Mouse (Mus musculus) liver, embryonic 14.5 days (tissue): ENCODE measurements at regions not wholly inside any gene's neighbourhood (a gene's known extent, or its start where the extent isn't known, plus 50 kb on each side); places are given as distances from the start of the nearest gene placed in this dataset.

Experiments used
- ATAC-seq: fragments of 200-750 bp; cut with Nextera tagmentation; 2 replicates; pipeline ENCODE4 v1.8.0; 2017; ENCODE audit warnings: moderate number of reproducible peaks, mild to moderate bottlenecking, moderate library complexity; ENCODE audit not compliant: insufficient read depth
- DNase-seq, 3 experiments: peaks; one replicate each; pipeline ENCODE4 v3.0.0-alpha.2; 2012 to 2013; ENCODE audit warnings: low read depth in 3 of 3, low spot score in 3 of 3
- H3K27ac ChIP-seq: fragments of 300-500 bp; sonication (generic); 2 replicates; pipeline ENCODE4 v1.5.1; 2014; ENCODE audit warnings: moderate library complexity, mild to moderate bottlenecking, control low read depth, inconsistent platforms
- H3K27me3 ChIP-seq: fragments of 300-500 bp; sonication (generic); 2 replicates; pipeline ENCODE4 v1.6.1; 2014; ENCODE audit warnings: mild to moderate bottlenecking, low read length, moderate library complexity; ENCODE audit not compliant: control insufficient read depth, insufficient read depth
- H3K36me3 ChIP-seq: fragments of 300-500 bp; sonication (generic); replicated peaks from 2 replicates; pipeline ENCODE4 v1.6.1; 2014; ENCODE audit warnings: low read depth; ENCODE audit not compliant: control insufficient read depth, insufficient read depth
- H3K4me1 ChIP-seq, 2 experiments: fragments of 200-500 bp in 1 of 2; fragments of 300-500 bp in 1 of 2; sonication (generic) in 1 of 2; replicated peaks; 2 replicates each; pipeline ENCODE4 v1.6.1; 2012 to 2014; ENCODE audit warnings: antibody characterized with exemption in 1 of 2, inconsistent platforms in 1 of 2, low read length in 1 of 2; ENCODE audit not compliant: control insufficient read depth in 2 of 2, insufficient read depth in 2 of 2
- H3K4me2 ChIP-seq: fragments of 300-500 bp; sonication (generic); 2 replicates; pipeline ENCODE4 v1.6.1; 2014; ENCODE audit warnings: low read depth, mild to moderate bottlenecking, control low read depth, moderate library complexity
- H3K4me3 ChIP-seq, 2 experiments: fragments of 200-500 bp in 1 of 2; fragments of 300-500 bp in 1 of 2; sonication (generic) in 1 of 2; 2 replicates each; pipeline ENCODE4 v1.5.1; 2012 to 2014; ENCODE audit warnings: low read depth in 2 of 2, low read length in 2 of 2, mild to moderate bottlenecking in 2 of 2, control low read depth in 1 of 2, inconsistent platforms in 1 of 2, moderate library complexity in 1 of 2; ENCODE audit not compliant: insufficient read depth in 1 of 2
- H3K9ac ChIP-seq: fragments of 300-500 bp; sonication (generic); replicated peaks from 2 replicates; pipeline ENCODE4 v1.6.1; 2014; ENCODE audit warnings: mild to moderate bottlenecking, control low read depth, moderate library complexity
- H3K9me3 ChIP-seq: fragments of 300-500 bp; sonication (generic); 2 replicates; pipeline ENCODE4 v1.6.1; 2016; ENCODE audit warnings: low read length, mixed read lengths; ENCODE audit not compliant: control insufficient read depth
- CTCF ChIP-seq: IDR thresholded peaks from 2 replicates; pipeline ENCODE4 v1.5.1; 2016; ENCODE audit warnings: antibody characterized with exemption, low read depth, control low read depth
- EP300 ChIP-seq: IDR thresholded peaks from 2 replicates; pipeline ENCODE4 v1.6.1; 2016; ENCODE audit warnings: antibody characterized with exemption, low read depth
- WGBS: fragments of 180-500 bp; shearing (Covaris S2); extraction: QIAGEN DNeasy Blood & Tissue Kit; methylation state at CpG from one replicate; pipeline ENCODE4 v1.1.7; 2014; ENCODE audit not compliant: insufficient replicate concordance; 5-methylcytosine and 5-hydroxymethylcytosine counted together

GRCm38 (mm10) chr10:119358730-119359292, 94.8 kb upstream of the Grip1 start:
- no peak for TF ChIP-seq CTCF
- TF ChIP-seq EP300, result no peak
- H3K27ac ChIP-seq, result no peak overlapping the region
- no peak overlapping the region for H3K4me2 ChIP-seq
- ATAC-seq (no peak), DNase-seq (no peak)
- no peaks in the 10 kb centered on the region for H3K27me3 ChIP-seq
- H3K36me3 ChIP-seq, result no peaks in the 10 kb centered on the region
- no peak overlapping the region for H3K9ac ChIP-seq
- no peaks in the 10 kb centered on the region for H3K4me1 ChIP-seq
- no peaks in the 10 kb centered on the region for H3K9me3 ChIP-seq
- WGBS, result 49% methylated on average over 7 of the region's 7 CpGs
- no peak overlapping the region for H3K4me3 ChIP-seq

GRCm38 (mm10) chr10:119342317-119343114, 102.7 kb upstream of the Cand1 start:
- DNase-seq (no peak), ATAC-seq (no peak)
- no peak overlapping the region for H3K4me2 ChIP-seq
- no peaks in the 10 kb centered on the region for H3K27me3 ChIP-seq
- no peaks in the 10 kb centered on the region for H3K9me3 ChIP-seq
- H3K4me1 ChIP-seq, result no peaks in the 10 kb centered on the region
- WGBS, result 73% methylated on average over 13 of the region's 13 CpGs
- H3K9ac ChIP-seq, result no peak overlapping the region
- H3K27ac ChIP-seq, result no peak overlapping the region
- TF ChIP-seq EP300 (no peak), CTCF (no peak)
- no peaks in the 10 kb centered on the region for H3K36me3 ChIP-seq
- no peak overlapping the region for H3K4me3 ChIP-seq

- Histone ChIP-seq H3K4me3 (no peak overlapping the region), H3K27me3 (no peaks in the 10 kb centered on the region)
- TF ChIP-seq CTCF (peak; percentile 50), EP300 (no peak)
These were observed 100.5 kb upstream of the Cand1 start for GRCm38 (mm10) chr10:119340323-119340722.

GRCm38 (mm10) chr10:119326912-119327311, 87.1 kb upstream of the Cand1 start:
- H3K27ac ChIP-seq, result no peak overlapping the region
- WGBS, result 30% methylated on average over 6 of the region's 6 CpGs
- H3K9me3 ChIP-seq, result no peaks in the 10 kb centered on the region
- no peaks in the 10 kb centered on the region for H3K4me1 ChIP-seq
- no peak overlapping the region for H3K4me3 ChIP-seq
- no peak overlapping the region for H3K9ac ChIP-seq
- H3K36me3 ChIP-seq, result no peaks in the 10 kb centered on the region
- no peak overlapping the region for H3K4me2 ChIP-seq
- DNase-seq, result no peak
- H3K27me3 ChIP-seq, result no peaks in the 10 kb centered on the region
- TF ChIP-seq EP300, result no peak
- ATAC-seq, result no peak

More at GRCm38 (mm10) chr10:119340323-119340722, 100.5 kb upstream of the Cand1 start:
- no peaks in the 10 kb centered on the region for H3K4me1 ChIP-seq
- no peaks in the 10 kb centered on the region for H3K9me3 ChIP-seq
- ATAC-seq, result no peak
- H3K9ac ChIP-seq, result no peak overlapping the region
- 52% methylated on average over 8 of the region's 8 CpGs for WGBS
- DNase-seq, result no peak
- H3K27ac ChIP-seq, result no peak overlapping the region
- no peak overlapping the region for H3K4me2 ChIP-seq
- no peaks in the 10 kb centered on the region for H3K36me3 ChIP-seq

GRCm38 (mm10) chr10:119319953-119320352, 80.1 kb upstream of the Cand1 start:
- H3K4me1 ChIP-seq, result no peaks in the 10 kb centered on the region
- H3K27ac ChIP-seq, result no peak overlapping the region
- H3K9me3 ChIP-seq, result no peaks in the 10 kb centered on the region
- no peak for DNase-seq
- no peak overlapping the region for H3K4me2 ChIP-seq
- no peak for ATAC-seq
- H3K4me3 ChIP-seq, result no peak overlapping the region
- no peaks in the 10 kb centered on the region for H3K27me3 ChIP-seq
- H3K9ac ChIP-seq, result no peak overlapping the region
- no peaks in the 10 kb centered on the region for H3K36me3 ChIP-seq
- TF ChIP-seq CTCF, result no peak
- TF ChIP-seq EP300, result no peak
- 67% methylated on average over 8 of the region's 8 CpGs for WGBS
